Mouse (Mus musculus) small intestine, adult 2 months (tissue): ENCODE measurements around the gene Cfap97. TPM values are rescaled to one million over a fixed set of nuclear protein-coding genes. Genes with fewer than 3 reads are reported as not detected.
A peak's percentile ranks its signal among the peaks of the same experiment; 100 is the strongest.
"Not testable (repeated sequence)": the region's sequence is repeated elsewhere in the genome, so short reads cannot be mapped to it uniquely, and the experiment has no call there.

Source experiments
- H3K27ac ChIP-seq: fragments of 200-500 bp; 2 replicates; pipeline ENCODE4 v1.5.1; 2012; ENCODE audit warnings: low read depth, low read length, control low read depth, inconsistent platforms; ENCODE audit not compliant: insufficient read depth
- H3K27me3 ChIP-seq: fragments of 200-500 bp; 2 replicates; pipeline ENCODE4 v1.6.1; 2012; ENCODE audit warnings: mild to moderate bottlenecking, moderate library complexity, low read length, inconsistent platforms; ENCODE audit not compliant: control insufficient read depth, insufficient read depth
- H3K36me3 ChIP-seq: fragments of 200-500 bp; 2 replicates; pipeline ENCODE4 v1.6.1; 2012; ENCODE audit warnings: mild to moderate bottlenecking, low read length, control low read depth, inconsistent platforms; ENCODE audit not compliant: control insufficient read depth, insufficient read depth
- H3K4me1 ChIP-seq: fragments of 200-500 bp; 2 replicates; pipeline ENCODE4 v1.6.1; 2012; ENCODE audit warnings: low read length, inconsistent platforms, mixed read lengths; ENCODE audit not compliant: control insufficient read depth, insufficient read depth, insufficient read length
- H3K4me3 ChIP-seq: fragments of 200-500 bp; 2 replicates; pipeline ENCODE4 v1.5.1; 2012; ENCODE audit warnings: low read depth, mild to moderate bottlenecking, control low read depth, inconsistent platforms, low read length, moderate library complexity
- CTCF ChIP-seq: fragments of 200-500 bp; IDR thresholded peaks from 2 replicates; pipeline ENCODE4 v1.5.1; 2012; ENCODE audit warnings: low read depth, mild to moderate bottlenecking, control low read depth, inconsistent platforms, low read length, moderate library complexity, mixed read lengths; ENCODE audit not compliant: insufficient replicate concordance, insufficient read length; ENCODE audit errors: extremely low read depth
- POLR2A ChIP-seq: fragments of 200-500 bp; IDR thresholded peaks from 2 replicates; pipeline ENCODE4 v1.6.1; 2012; ENCODE audit warnings: low read depth, mild to moderate bottlenecking, control low read depth, inconsistent platforms, low read length, moderate library complexity
- WGBS: fragments of 180-500 bp; shearing (Covaris S2); methylation state at CpG from one replicate; pipeline ENCODE4 v1.1.7; 2018; 5-methylcytosine and 5-hydroxymethylcytosine counted together
- polyA plus RNA-seq: library from polyadenylated mRNA; depleted of rRNA; stranded (reverse); fragments of >200 nt; gene quantifications from 2 replicates; pipeline ENCODE4 v1.2.3, GENCODE M21; 2012; rRNA removed

The Cfap97 gene
- polyA plus RNA-seq = 0.71 and 1.7 TPM in 2 replicates

- Histone ChIP-seq H3K4me1 (peaks cover 8% of the 10 kb centered on the region; the same call in 1 of the 2 replicates), H3K36me3 (no peaks in the 10 kb centered on the region), H3K4me3 (peak within 1 kb of the TSS; percentile 90), H3K27me3 (no peaks in the 10 kb centered on the region), H3K27ac (peak within 1 kb of the TSS; percentile 82)
- WGBS = 1% methylated on average over 72 of the region's 75 CpGs
- TF ChIP-seq POLR2A (0 out of 2 replicates have a peak, but pooled peaks have one; percentile 17), CTCF (no peak)
Observed at GRCm38 (mm10) chr8:46151202-46152062, at the start of gene Cfap97. Gene Cfap97, plus strand, starts transcription at chr8:46151771.

GRCm38 (mm10) chr8:46103434-46103833 lies 48.1 kb upstream of the Cfap97 start:
- Histone ChIP-seq H3K4me3 (no peak overlapping the region), H3K36me3 (peaks cover 36% of the 10 kb centered on the region), H3K27ac (no peak overlapping the region), H3K4me1 (no peaks in the 10 kb centered on the region), H3K27me3 (no peaks in the 10 kb centered on the region)
- WGBS = 94% methylated on average over 11 of the region's 11 CpGs
- TF ChIP-seq POLR2A = no peak
- TF ChIP-seq CTCF = no peak

DNA sequence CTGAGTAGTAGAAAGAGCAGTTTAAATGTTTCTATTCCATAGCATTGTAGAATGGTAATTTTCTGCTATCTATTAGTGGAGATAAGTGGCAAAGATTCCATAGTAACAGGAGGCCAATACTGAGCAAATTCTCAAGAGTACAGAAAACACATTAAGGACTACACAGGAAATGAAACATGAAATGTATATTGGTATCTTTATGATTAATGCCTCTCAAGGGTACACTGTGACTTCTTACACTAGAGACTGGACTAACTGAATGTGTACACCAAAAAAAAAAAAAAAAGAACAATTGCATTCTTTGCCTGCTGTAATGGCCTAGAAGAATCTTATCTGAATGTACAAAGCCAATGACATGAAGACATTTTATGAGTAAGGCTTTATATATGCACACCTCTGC lies 43.9 kb upstream of the Cfap97 start:
- no peaks in the 10 kb centered on the region for H3K4me1 ChIP-seq
- H3K4me3 ChIP-seq = no peak overlapping the region
- no peak for TF ChIP-seq CTCF
- TF ChIP-seq POLR2A = no peak
- no peak overlapping the region for H3K27ac ChIP-seq
- H3K27me3 ChIP-seq = no peaks in the 10 kb centered on the region
- H3K36me3 ChIP-seq = peaks cover 34% of the 10 kb centered on the region

GRCm38 (mm10) chr8:46113421-46114170 lies 38.0 kb upstream of the Cfap97 start:
- H3K27me3 ChIP-seq, H3K4me3 ChIP-seq, H3K27ac ChIP-seq, H3K4me1 ChIP-seq: not testable (repeated sequence)
- H3K36me3 ChIP-seq = peaks cover 19% of the 10 kb centered on the region

GRCm38 (mm10) chr8:46117172-46117571 lies 34.4 kb upstream of the Cfap97 start:
- peaks cover 18% of the 10 kb centered on the region for H3K36me3 ChIP-seq
- no peak overlapping the region for H3K4me3 ChIP-seq
- H3K27ac ChIP-seq = no peak overlapping the region
- no peak for TF ChIP-seq POLR2A
- no peak for TF ChIP-seq CTCF
- H3K4me1 ChIP-seq = peaks cover 1% of the 10 kb centered on the region; the same call in 1 of the 2 replicates
- no peaks in the 10 kb centered on the region for H3K27me3 ChIP-seq
- 79% methylated on average over 3 of the region's 3 CpGs for WGBS

- peaks cover 1% of the 10 kb centered on the region; the same call in 1 of the 2 replicates for H3K4me1 ChIP-seq
- no peaks in the 10 kb centered on the region for H3K27me3 ChIP-seq
- H3K36me3 ChIP-seq = peaks cover 23% of the 10 kb centered on the region
- no peak overlapping the region for H3K27ac ChIP-seq
- no peak for TF ChIP-seq CTCF
- no peak for TF ChIP-seq POLR2A
- no peak overlapping the region for H3K4me3 ChIP-seq
- WGBS = 91% methylated on average over 3 of the region's 3 CpGs
Observed at GRCm38 (mm10) chr8:46119176-46119575, 32.4 kb upstream of the Cfap97 start.

DNA sequence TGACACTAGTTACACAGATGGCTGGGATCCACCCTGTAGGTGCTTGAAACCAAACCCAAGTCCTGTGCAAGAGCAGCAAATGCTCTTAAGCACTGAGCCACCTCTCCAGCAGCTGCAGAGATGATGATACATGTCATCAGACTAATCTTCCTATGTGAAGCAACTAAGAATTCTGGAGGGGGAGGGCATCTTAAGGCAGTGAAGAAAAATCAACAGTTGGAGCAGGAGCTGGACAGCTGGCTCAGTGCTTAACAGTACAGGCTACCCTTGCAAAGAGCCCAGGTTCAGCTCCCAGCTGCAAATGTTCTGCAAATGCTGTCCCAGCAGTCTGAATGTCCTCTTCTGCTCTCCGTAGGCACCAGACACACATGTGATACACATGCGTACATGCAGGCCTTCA lies 29.1 kb upstream of the Cfap97 start:
- Histone ChIP-seq H3K4me3 (no peak overlapping the region), H3K4me1 (peaks cover 1% of the 10 kb centered on the region; the same call in 1 of the 2 replicates), H3K36me3 (peaks cover 18% of the 10 kb centered on the region), H3K27ac (no peak overlapping the region), H3K27me3 (no peaks in the 10 kb centered on the region)
- 92% methylated on average over 2 of the region's 2 CpGs for WGBS
- TF ChIP-seq POLR2A = no peak
- no peak for TF ChIP-seq CTCF
